Mouse (Mus musculus): ENCODE data around the gene Scgb1a1. TPM values are rescaled to one million over a fixed set of nuclear protein-coding genes. Genes with fewer than 3 reads are reported as not detected.
A peak's percentile ranks its signal among the peaks of the same experiment; 100 is the strongest.

Gene Scgb1a1
- polyA plus RNA-seq, 1 experiment from 2014 or later: not detected

DNA sequence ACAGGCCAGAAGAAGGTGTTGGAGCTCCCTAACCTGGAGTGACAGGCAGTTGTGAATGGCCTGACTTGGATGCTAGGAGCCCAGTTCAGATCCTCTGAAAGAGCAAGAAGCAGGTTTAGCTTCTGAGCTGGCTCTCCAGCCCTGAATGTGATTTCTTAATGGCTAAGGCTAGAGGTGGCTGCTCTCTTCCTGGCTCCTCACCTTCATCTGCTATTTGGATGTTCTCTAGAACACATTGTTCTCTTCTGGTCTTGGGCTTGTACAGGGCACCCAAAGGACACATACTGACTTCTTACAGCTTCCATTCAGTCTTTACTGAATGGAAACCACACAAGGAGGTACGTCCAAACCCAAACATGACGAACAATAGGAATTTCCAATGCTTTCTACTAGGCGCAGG lies 11.7 kb downstream of the Scgb1a1 start:
- Histone ChIP-seq H3K4me2 (ENCODE audit: low read depth, severe bottlenecking) (no peak overlapping the region), H3K36me3 (ENCODE audit: control insufficient read depth, insufficient read depth, low read length) (no peaks in the 10 kb centered on the region), H3K27ac (replicated peaks; ENCODE audit: low read depth, low read length) (no peak overlapping the region), H3K4me1 (ENCODE audit: control insufficient read depth, insufficient read depth, low read length) (no peaks in the 10 kb centered on the region), H3K4me3 (ENCODE audit: low read depth, low read length) (no peak overlapping the region), H3K9me3 (ENCODE audit: control insufficient read depth, low read length) (no peaks in the 10 kb centered on the region), H3K9ac (ENCODE audit: low read length) (no peak overlapping the region), H3K27me3 (ENCODE audit: control insufficient read depth, insufficient read depth, low read length) (no peaks in the 10 kb centered on the region)
- WGBS: 94% methylated on average over 3 of the region's 3 CpGs
- DNase-seq (ENCODE audit: low spot score): no peak
- ATAC-seq (ENCODE audit: insufficient number of reproducible peaks, low FRiP score, low TSS enrichment, low read depth): no peak

DNA sequence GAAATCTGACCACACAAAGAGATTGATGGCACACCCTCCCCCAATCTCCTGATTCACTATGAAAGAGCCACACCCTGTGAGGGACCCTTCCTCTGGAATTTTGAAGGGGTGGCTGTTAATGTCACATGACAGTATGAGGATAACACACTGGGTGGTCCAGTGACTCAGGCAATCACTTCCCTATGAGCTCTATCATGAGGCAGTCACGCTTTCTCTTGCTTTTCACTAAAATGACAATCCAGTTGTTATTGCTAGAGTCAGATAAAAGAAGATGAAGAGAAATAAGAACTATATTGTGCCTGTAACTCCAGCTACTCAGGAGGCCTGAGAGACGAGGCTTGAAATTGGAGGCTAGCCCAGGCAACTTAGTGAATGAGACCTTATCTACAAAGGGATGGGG lies 12.2 kb downstream of the Scgb1a1 start:
- DNase-seq (ENCODE audit: low spot score) (no peak), ATAC-seq (ENCODE audit: insufficient number of reproducible peaks, low FRiP score, low TSS enrichment, low read depth) (no peak)
- H3K27me3 ChIP-seq (ENCODE audit: control insufficient read depth, insufficient read depth, low read length): no peaks in the 10 kb centered on the region
- no peaks in the 10 kb centered on the region for H3K4me1 ChIP-seq (ENCODE audit: control insufficient read depth, insufficient read depth, low read length)
- H3K36me3 ChIP-seq (ENCODE audit: control insufficient read depth, insufficient read depth, low read length): no peaks in the 10 kb centered on the region
- no peak overlapping the region for H3K27ac ChIP-seq (replicated peaks; ENCODE audit: low read depth, low read length)
- 73% methylated on average over 2 of the region's 2 CpGs for WGBS
- no peak overlapping the region for H3K4me3 ChIP-seq (ENCODE audit: low read depth, low read length)
- no peak overlapping the region for H3K9ac ChIP-seq (ENCODE audit: low read length)
- no peak overlapping the region for H3K4me2 ChIP-seq (ENCODE audit: low read depth, severe bottlenecking)
- no peaks in the 10 kb centered on the region for H3K9me3 ChIP-seq (ENCODE audit: control insufficient read depth, low read length)

DNA sequence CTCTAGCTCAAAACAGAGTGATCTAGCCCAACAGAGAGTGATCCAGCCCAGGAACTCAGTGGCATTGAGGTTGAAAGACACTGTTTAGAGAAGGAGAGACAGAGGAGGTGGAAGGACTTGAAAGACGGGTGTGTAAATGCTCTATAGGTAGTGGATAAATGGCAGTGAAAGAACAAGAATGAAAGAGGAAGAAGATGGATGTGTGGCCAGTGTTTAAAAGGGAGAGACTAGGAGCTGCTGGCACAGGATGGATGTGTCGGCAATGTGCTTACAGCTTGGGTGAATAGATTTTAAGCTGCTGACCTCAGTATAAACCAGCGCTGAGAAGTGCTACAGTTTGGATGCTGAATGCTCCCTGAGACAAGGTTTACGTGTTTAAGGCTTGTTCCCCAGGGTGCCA lies 13.3 kb downstream of the Scgb1a1 start:
- H3K9me3 ChIP-seq (ENCODE audit: control insufficient read depth, low read length): no peaks in the 10 kb centered on the region
- 73% methylated on average over 4 of the region's 4 CpGs for WGBS
- DNase-seq (ENCODE audit: low spot score): no peak
- no peak overlapping the region for H3K9ac ChIP-seq (ENCODE audit: low read length)
- H3K4me2 ChIP-seq (ENCODE audit: low read depth, severe bottlenecking): no peak overlapping the region
- ATAC-seq (ENCODE audit: insufficient number of reproducible peaks, low FRiP score, low TSS enrichment, low read depth): no peak
- H3K27ac ChIP-seq (replicated peaks; ENCODE audit: low read depth, low read length): no peak overlapping the region
- H3K4me3 ChIP-seq (ENCODE audit: low read depth, low read length): no peak overlapping the region
- no peaks in the 10 kb centered on the region for H3K27me3 ChIP-seq (ENCODE audit: control insufficient read depth, insufficient read depth, low read length)
- H3K4me1 ChIP-seq (ENCODE audit: control insufficient read depth, insufficient read depth, low read length): no peaks in the 10 kb centered on the region
- no peaks in the 10 kb centered on the region for H3K36me3 ChIP-seq (ENCODE audit: control insufficient read depth, insufficient read depth, low read length)

DNA sequence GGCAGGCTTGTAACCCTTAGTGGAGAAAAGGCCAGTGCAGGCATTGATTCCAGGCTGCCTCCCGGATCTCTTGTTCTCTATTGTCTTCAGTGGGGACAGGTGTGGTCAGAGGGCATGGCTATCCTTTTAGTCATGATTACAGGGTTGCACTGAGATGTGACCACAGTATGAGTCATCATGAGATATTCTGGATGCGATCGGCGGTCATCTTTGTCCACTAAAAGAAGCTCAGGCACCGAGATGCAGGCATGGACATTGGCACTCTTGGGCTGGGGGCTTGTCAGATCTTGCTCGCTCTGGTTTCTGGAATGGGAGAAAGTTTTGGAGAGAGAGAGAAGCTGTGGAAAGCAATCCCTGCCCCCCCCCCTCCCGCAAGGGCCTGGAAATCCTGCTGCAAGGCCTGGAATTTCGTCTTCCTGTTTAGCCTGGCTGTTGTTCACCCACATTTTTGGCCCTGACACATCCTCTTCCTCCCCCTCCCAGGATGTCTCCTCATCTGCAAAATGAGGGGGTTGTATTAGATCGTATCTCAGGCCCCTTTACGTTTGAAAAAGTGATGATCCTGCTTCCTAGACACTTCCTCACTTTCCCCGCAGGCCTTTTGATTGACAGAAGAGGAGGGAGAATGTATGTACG lies 13.9 kb downstream of the Scgb1a1 start:
- H3K27ac ChIP-seq (replicated peaks; ENCODE audit: low read depth, low read length): no peak overlapping the region
- H3K9ac ChIP-seq (ENCODE audit: low read length): no peak overlapping the region
- WGBS: 77% methylated on average over 12 of the region's 12 CpGs
- ATAC-seq (ENCODE audit: insufficient number of reproducible peaks, low FRiP score, low TSS enrichment, low read depth) (no peak), DNase-seq (ENCODE audit: low spot score) (no peak)
- H3K36me3 ChIP-seq (ENCODE audit: control insufficient read depth, insufficient read depth, low read length): no peaks in the 10 kb centered on the region
- no peaks in the 10 kb centered on the region for H3K4me1 ChIP-seq (ENCODE audit: control insufficient read depth, insufficient read depth, low read length)
- H3K9me3 ChIP-seq (ENCODE audit: control insufficient read depth, low read length): no peaks in the 10 kb centered on the region
- H3K4me2 ChIP-seq (ENCODE audit: low read depth, severe bottlenecking): no peak overlapping the region
- no peak overlapping the region for H3K4me3 ChIP-seq (ENCODE audit: low read depth, low read length)
- no peaks in the 10 kb centered on the region for H3K27me3 ChIP-seq (ENCODE audit: control insufficient read depth, insufficient read depth, low read length)

DNA sequence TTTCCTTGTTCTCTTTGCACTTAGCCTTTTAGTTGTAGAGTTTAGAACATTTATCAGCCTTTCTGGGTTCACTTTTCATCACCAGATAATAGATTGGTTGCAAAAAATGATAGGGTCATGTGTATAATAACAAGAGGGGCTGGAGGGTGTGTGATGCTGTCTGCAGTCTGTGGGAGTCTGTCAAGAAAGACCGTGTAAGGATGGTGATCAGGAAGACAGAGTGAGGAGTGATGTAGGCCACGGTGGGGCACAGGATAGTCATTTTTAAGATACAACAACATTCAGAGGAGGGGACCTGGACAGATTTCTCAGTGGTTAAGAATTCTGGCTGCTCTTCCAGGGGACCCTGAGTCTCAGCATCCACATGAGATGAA lies 15.6 kb downstream of the Scgb1a1 start:
- Histone ChIP-seq H3K9ac (ENCODE audit: low read length) (no peak overlapping the region), H3K27me3 (ENCODE audit: control insufficient read depth, insufficient read depth, low read length) (no peaks in the 10 kb centered on the region), H3K9me3 (ENCODE audit: control insufficient read depth, low read length) (no peaks in the 10 kb centered on the region), H3K4me1 (ENCODE audit: control insufficient read depth, insufficient read depth, low read length) (no peaks in the 10 kb centered on the region), H3K4me3 (ENCODE audit: low read depth, low read length) (no peak overlapping the region), H3K27ac (replicated peaks; ENCODE audit: low read depth, low read length) (no peak overlapping the region), H3K36me3 (ENCODE audit: control insufficient read depth, insufficient read depth, low read length) (no peaks in the 10 kb centered on the region), H3K4me2 (ENCODE audit: low read depth, severe bottlenecking) (no peak overlapping the region)
- WGBS: 82% methylated on average over 2 of the region's 2 CpGs
- ATAC-seq (ENCODE audit: insufficient number of reproducible peaks, low FRiP score, low TSS enrichment, low read depth) (no peak), DNase-seq (ENCODE audit: low spot score) (no peak)

DNA sequence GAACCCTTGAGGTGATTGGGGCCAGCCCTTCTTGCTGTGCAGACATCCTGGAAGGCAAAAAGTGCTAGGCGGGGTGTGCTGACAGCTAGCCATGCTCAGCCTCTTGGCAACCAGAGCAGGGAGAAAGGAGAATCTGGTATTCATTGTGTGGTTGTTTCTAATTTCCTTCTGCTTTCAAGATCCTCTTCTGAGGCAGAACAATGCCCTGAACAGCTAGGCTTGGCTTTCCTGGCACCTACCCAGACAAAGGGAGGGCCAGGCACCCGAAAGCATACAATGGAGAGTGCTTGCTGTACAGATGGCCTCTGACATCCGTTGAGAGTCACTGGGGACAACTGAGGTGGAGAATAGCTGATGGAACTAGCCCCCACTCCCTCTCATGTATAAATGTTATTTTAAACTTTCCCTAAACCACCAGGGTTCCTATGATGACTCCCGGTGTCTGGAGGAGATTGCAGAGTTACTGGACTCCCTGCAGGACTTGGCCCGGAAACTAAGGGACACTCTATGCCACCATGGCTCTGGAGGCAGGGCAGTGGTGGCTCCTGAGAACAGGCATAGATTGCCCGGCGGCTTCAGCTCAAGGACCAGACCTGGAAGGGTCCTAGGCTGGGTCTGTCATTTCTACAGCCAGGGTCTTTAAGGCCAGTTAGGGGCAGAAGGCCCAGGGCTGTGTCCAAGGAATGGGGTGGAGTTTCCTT lies 16.2 kb downstream of the Scgb1a1 start:
- Histone ChIP-seq H3K27ac (replicated peaks; ENCODE audit: low read depth, low read length) (0 out of 2 replicates have a peak overlapping the region, but pooled peaks have one; percentile 14), H3K9me3 (ENCODE audit: control insufficient read depth, low read length) (no peaks in the 10 kb centered on the region), H3K4me2 (ENCODE audit: low read depth, severe bottlenecking) (no peak overlapping the region), H3K27me3 (ENCODE audit: control insufficient read depth, insufficient read depth, low read length) (no peaks in the 10 kb centered on the region), H3K36me3 (ENCODE audit: control insufficient read depth, insufficient read depth, low read length) (no peaks in the 10 kb centered on the region), H3K4me1 (ENCODE audit: control insufficient read depth, insufficient read depth, low read length) (no peaks in the 10 kb centered on the region), H3K9ac (ENCODE audit: low read length) (no peak overlapping the region), H3K4me3 (ENCODE audit: low read depth, low read length) (no peak overlapping the region)
- no peak for DNase-seq (ENCODE audit: low spot score)
- ATAC-seq (ENCODE audit: insufficient number of reproducible peaks, low FRiP score, low TSS enrichment, low read depth): no peak
- 80% methylated on average over 7 of the region's 7 CpGs for WGBS

DNA sequence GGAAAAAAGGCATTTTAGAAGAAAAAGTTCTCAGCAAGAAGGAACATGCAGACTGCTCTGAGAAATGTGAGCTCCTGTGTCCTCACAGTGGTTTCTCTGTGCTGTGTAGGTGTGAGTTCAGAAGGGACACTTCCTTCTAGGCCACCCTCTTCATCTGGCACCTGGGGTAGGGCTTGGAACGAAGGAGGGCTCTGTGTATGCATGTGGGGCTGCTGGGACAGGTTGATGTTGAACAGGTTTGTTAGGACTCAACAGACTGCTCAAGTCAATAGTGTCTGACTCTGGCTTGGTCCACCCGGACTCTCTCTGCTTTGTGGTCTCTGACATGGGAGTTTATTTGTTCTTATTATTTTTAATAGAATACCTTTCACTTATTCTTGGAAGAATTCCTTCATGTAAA lies 17.4 kb downstream of the Scgb1a1 start:
- no peak overlapping the region for H3K4me2 ChIP-seq (ENCODE audit: low read depth, severe bottlenecking)
- DNase-seq (ENCODE audit: low spot score) (no peak), ATAC-seq (ENCODE audit: insufficient number of reproducible peaks, low FRiP score, low TSS enrichment, low read depth) (no peak)
- no peaks in the 10 kb centered on the region for H3K9me3 ChIP-seq (ENCODE audit: control insufficient read depth, low read length)
- H3K27me3 ChIP-seq (ENCODE audit: control insufficient read depth, insufficient read depth, low read length): no peaks in the 10 kb centered on the region
- no peak overlapping the region for H3K27ac ChIP-seq (replicated peaks; ENCODE audit: low read depth, low read length)
- no peaks in the 10 kb centered on the region for H3K36me3 ChIP-seq (ENCODE audit: control insufficient read depth, insufficient read depth, low read length)
- H3K9ac ChIP-seq (ENCODE audit: low read length): no peak overlapping the region
- WGBS: 69% methylated on average over 2 of the region's 2 CpGs
- H3K4me3 ChIP-seq (ENCODE audit: low read depth, low read length): no peak overlapping the region
- H3K4me1 ChIP-seq (ENCODE audit: control insufficient read depth, insufficient read depth, low read length): 0 out of 2 replicates have a peak, but pooled peaks cover 4% of the 10 kb centered on the region

DNA sequence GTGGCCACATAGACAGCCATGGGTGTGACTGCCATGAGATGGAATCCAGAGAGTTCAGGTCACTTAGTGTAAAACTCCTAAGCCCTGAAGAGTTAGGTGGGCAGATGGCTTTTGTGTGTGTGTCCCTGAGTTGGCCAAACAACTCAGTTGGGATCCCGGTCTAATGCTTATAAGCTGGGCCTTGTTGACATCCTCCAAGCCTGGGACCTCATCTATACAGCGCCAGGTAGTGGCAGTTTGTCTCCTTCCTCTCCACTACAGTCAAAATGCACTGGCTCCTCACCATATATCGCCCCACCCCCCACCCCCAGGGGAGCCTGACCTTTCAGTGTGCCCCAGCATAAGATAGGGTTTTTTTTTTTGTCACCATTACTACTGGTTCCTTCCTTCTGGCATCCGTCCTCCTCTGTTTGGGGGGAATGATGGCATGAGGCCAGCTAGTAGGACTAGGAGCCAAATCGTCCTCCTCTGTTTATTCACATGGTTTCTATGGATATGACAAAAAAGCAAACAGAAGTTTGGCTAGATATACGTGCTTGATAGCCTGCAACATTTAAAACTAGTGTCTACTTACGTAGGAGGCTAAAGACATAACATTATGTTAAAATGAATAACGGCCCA lies 18.0 kb downstream of the Scgb1a1 start:
- Histone ChIP-seq H3K27me3 (ENCODE audit: control insufficient read depth, insufficient read depth, low read length) (no peaks in the 10 kb centered on the region), H3K4me1 (ENCODE audit: control insufficient read depth, insufficient read depth, low read length) (0 out of 2 replicates have a peak, but pooled peaks cover 4% of the 10 kb centered on the region), H3K4me2 (ENCODE audit: low read depth, severe bottlenecking) (no peak overlapping the region), H3K27ac (replicated peaks; ENCODE audit: low read depth, low read length) (no peak overlapping the region), H3K9me3 (ENCODE audit: control insufficient read depth, low read length) (no peaks in the 10 kb centered on the region), H3K9ac (ENCODE audit: low read length) (no peak overlapping the region), H3K36me3 (ENCODE audit: control insufficient read depth, insufficient read depth, low read length) (no peaks in the 10 kb centered on the region), H3K4me3 (ENCODE audit: low read depth, low read length) (no peak overlapping the region)
- no peak for ATAC-seq (ENCODE audit: insufficient number of reproducible peaks, low FRiP score, low TSS enrichment, low read depth)
- DNase-seq (ENCODE audit: low spot score): no peak
- WGBS: 78% methylated on average over 8 of the region's 8 CpGs

All from limb, embryonic 11.5 days (tissue).